Mouse (Mus musculus): Measurements from ENCODE around the gene Noxred1. TPM values are rescaled to one million over a fixed set of nuclear protein-coding genes. Genes with fewer than 3 reads are reported as not detected.
"Not testable (repeated sequence)": the region's sequence is repeated elsewhere in the genome, so short reads cannot be mapped to it uniquely, and the experiment has no call there.

The Noxred1 gene
- polyA plus RNA-seq, 1 experiment from 2014 or later, result 0.72 TPM

GRCm38 (mm10) chr12:87277251-87277650, 38.7 kb upstream of the Noxred1 start:
- H3K4me1 ChIP-seq (ENCODE audit: control insufficient read depth, insufficient read depth, low read length); ATAC-seq; H3K27me3 ChIP-seq (replicated peaks; ENCODE audit: control insufficient read depth, insufficient read depth, low read length); H3K27ac ChIP-seq (ENCODE audit: low read depth, low read length); H3K9ac ChIP-seq (ENCODE audit: low read length); H3K9me3 ChIP-seq (replicated peaks; ENCODE audit: control insufficient read depth, low read length); H3K4me3 ChIP-seq (ENCODE audit: low read depth, low read length); DNase-seq (ENCODE audit: low spot score); H3K4me2 ChIP-seq (ENCODE audit: low read length): not testable (repeated sequence)
- 89% methylated on average over 4 of the region's 4 CpGs for WGBS
- H3K36me3 ChIP-seq (ENCODE audit: control insufficient read depth, insufficient read depth, low read length), result peaks cover 47% of the 10 kb centered on the region

GRCm38 (mm10) chr12:87274853-87275831, 36.6 kb upstream of the Noxred1 start:
- 90% methylated on average over 9 of the region's 9 CpGs for WGBS
- Histone ChIP-seq H3K4me1 (ENCODE audit: control insufficient read depth, insufficient read depth, low read length) (no peaks in the 10 kb centered on the region), H3K27ac (ENCODE audit: low read depth, low read length) (no peak overlapping the region)

DNA sequence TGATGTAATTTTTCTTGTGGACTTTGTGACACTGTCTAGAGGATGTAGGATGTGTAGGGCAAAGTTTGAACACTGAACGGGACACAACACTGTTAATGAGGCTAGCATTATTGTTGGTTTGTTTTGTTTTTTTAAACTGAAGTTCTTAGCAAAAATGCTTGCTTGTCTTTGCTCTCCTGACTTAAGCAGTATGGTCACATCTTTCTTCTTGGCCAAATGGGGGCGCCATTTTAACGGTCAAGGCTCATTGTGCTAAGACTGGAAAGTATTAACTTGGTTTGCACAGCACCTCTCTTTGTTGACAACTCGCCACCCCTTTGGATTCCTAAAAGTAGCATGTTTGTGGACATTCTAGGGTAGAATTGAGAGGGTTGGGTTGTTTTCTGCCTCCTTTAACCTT, 29.1 kb upstream of the Noxred1 start:
- ATAC-seq, result no peak

More at GRCm38 (mm10) chr12:87274853-87275831, 36.6 kb upstream of the Noxred1 start:
- no peak for DNase-seq (ENCODE audit: low spot score)
- no peak overlapping the region for H3K9ac ChIP-seq (ENCODE audit: low read length)
- no peak overlapping the region for H3K4me3 ChIP-seq (ENCODE audit: low read depth, low read length)
- peaks cover 68% of the 10 kb centered on the region for H3K36me3 ChIP-seq (ENCODE audit: control insufficient read depth, insufficient read depth, low read length)
- H3K27me3 ChIP-seq (replicated peaks; ENCODE audit: control insufficient read depth, insufficient read depth, low read length), result no peaks in the 10 kb centered on the region
- no peak for ATAC-seq
- H3K9me3 ChIP-seq (replicated peaks; ENCODE audit: control insufficient read depth, low read length), result no peaks in the 10 kb centered on the region
- H3K4me2 ChIP-seq (ENCODE audit: low read length), result no peak overlapping the region

DNA sequence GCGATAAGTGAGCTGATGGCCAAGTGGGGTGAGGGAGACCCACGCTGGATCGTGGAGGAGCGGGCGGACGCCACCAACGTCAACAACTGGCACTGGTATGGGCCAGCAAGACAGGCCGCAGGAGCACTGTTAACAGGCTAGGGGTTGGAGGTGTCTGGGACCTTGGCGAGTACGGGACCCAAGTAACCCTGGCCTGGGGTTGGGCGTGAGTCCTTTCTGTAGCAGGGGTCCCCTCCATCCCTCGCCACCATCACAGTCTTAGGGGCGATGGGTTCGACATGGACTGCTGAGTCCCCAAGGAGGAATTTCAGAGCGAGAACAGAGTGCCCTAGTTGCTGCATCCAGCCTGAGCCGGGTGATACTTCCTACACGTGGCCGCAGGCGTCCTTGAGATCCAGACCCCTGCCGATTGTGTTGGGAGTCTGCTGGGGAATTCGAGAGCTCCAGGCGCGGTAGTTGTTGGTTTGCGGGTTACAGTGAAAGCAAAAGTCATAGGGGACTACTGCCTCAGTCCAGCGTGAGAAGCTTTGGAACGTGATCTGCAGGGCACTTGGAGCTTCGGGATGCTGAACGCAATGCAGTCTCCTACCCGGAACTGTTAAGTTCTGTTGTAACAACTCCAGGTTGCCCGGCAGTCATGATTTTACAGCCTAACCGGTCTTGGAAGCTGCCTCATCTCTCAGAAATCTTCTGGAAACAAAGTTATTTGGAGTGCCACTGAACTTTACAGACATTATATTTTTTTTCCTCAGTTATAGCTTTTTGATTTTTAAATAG, 28.5 kb upstream of the Noxred1 start:
- Histone ChIP-seq H3K27me3 (replicated peaks; ENCODE audit: control insufficient read depth, insufficient read depth, low read length) (no peaks in the 10 kb centered on the region), H3K9ac (ENCODE audit: low read length) (peak overlapping the region; percentile 82), H3K4me2 (ENCODE audit: low read length) (peak overlapping the region; percentile 80), H3K4me1 (ENCODE audit: control insufficient read depth, insufficient read depth, low read length) (peaks cover 7% of the 10 kb centered on the region), H3K36me3 (ENCODE audit: control insufficient read depth, insufficient read depth, low read length) (peaks cover 46% of the 10 kb centered on the region), H3K27ac (ENCODE audit: low read depth, low read length) (peak overlapping the region; percentile 80), H3K4me3 (ENCODE audit: low read depth, low read length) (peak overlapping the region; percentile 66), H3K9me3 (replicated peaks; ENCODE audit: control insufficient read depth, low read length) (no peaks in the 10 kb centered on the region)
- ATAC-seq, result peak; percentile 66
- peak; percentile 33 for DNase-seq (ENCODE audit: low spot score)
- under 1% methylated on average over 31 of the region's 31 CpGs for WGBS

More for the DNA sequence above, 29.1 kb upstream of the Noxred1 start:
- peak; percentile 30 for DNase-seq (ENCODE audit: low spot score)
- no peaks in the 10 kb centered on the region for H3K27me3 ChIP-seq (replicated peaks; ENCODE audit: control insufficient read depth, insufficient read depth, low read length)
- H3K9me3 ChIP-seq (replicated peaks; ENCODE audit: control insufficient read depth, low read length), result no peaks in the 10 kb centered on the region
- H3K4me2 ChIP-seq (ENCODE audit: low read length), result peak overlapping the region; percentile 80
- peak overlapping the region; percentile 82; the same call in 1 of the 2 replicates for H3K9ac ChIP-seq (ENCODE audit: low read length)
- peaks cover 48% of the 10 kb centered on the region for H3K36me3 ChIP-seq (ENCODE audit: control insufficient read depth, insufficient read depth, low read length)
- 22% methylated on average over 4 of the region's 4 CpGs for WGBS
- H3K27ac ChIP-seq (ENCODE audit: low read depth, low read length), result no peak overlapping the region
- H3K4me3 ChIP-seq (ENCODE audit: low read depth, low read length), result peak overlapping the region; percentile 66
- H3K4me1 ChIP-seq (ENCODE audit: control insufficient read depth, insufficient read depth, low read length), result peaks cover 7% of the 10 kb centered on the region

- no peaks in the 10 kb centered on the region for H3K9me3 ChIP-seq (replicated peaks; ENCODE audit: control insufficient read depth, low read length)
- peak within 1 kb of the TSS; percentile 80 for H3K27ac ChIP-seq (ENCODE audit: low read depth, low read length)
- peaks cover 7% of the 10 kb centered on the region for H3K4me1 ChIP-seq (ENCODE audit: control insufficient read depth, insufficient read depth, low read length)
- H3K4me2 ChIP-seq (ENCODE audit: low read length), result peak within 1 kb of the TSS; percentile 80
- H3K4me3 ChIP-seq (ENCODE audit: low read depth, low read length), result peak within 1 kb of the TSS; percentile 66
- under 1% methylated on average over 31 of the region's 31 CpGs for WGBS
- peak within 1 kb of the TSS; percentile 82 for H3K9ac ChIP-seq (ENCODE audit: low read length)
- ATAC-seq, result peak; percentile 98
- H3K36me3 ChIP-seq (ENCODE audit: control insufficient read depth, insufficient read depth, low read length), result peaks cover 46% of the 10 kb centered on the region
- DNase-seq (ENCODE audit: low spot score), result peak; percentile 99
- no peaks in the 10 kb centered on the region for H3K27me3 ChIP-seq (replicated peaks; ENCODE audit: control insufficient read depth, insufficient read depth, low read length)
Measured at GRCm38 (mm10) chr12:87266108-87266826, 27.7 kb upstream of the Noxred1 start, which contains the start of the genes Vipas39 and Ahsa1. Gene Vipas39, minus strand, starts transcription at chr12:87266256. Gene Ahsa1, plus strand, starts transcription at chr12:87266479.

DNA sequence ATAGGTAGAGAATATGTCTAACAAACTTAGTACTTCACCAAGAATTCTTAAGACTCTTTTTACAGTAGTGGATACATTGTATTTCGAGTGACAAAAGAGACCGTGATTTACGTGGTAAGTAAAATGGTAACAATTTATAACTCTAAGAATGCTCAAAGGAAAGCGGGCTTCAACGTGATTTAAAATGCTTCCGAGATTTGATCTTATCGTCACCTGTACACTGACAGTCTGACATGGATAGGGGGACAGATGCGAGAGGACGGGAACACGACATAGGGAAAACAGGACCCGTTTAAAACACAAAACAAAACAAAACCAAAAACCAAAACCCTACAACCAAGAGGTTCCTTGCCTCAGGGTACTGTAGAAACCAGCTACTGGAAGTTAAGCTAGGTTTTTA, 26.9 kb upstream of the Noxred1 start:
- Histone ChIP-seq H3K9ac (ENCODE audit: low read length) (peak overlapping the region; percentile 82), H3K4me2 (ENCODE audit: low read length) (peak overlapping the region; percentile 60), H3K27ac (ENCODE audit: low read depth, low read length) (peak overlapping the region; percentile 61), H3K36me3 (ENCODE audit: control insufficient read depth, insufficient read depth, low read length) (peaks cover 44% of the 10 kb centered on the region), H3K27me3 (replicated peaks; ENCODE audit: control insufficient read depth, insufficient read depth, low read length) (no peaks in the 10 kb centered on the region), H3K4me1 (ENCODE audit: control insufficient read depth, insufficient read depth, low read length) (peaks cover 7% of the 10 kb centered on the region), H3K4me3 (ENCODE audit: low read depth, low read length) (peak overlapping the region; percentile 66), H3K9me3 (replicated peaks; ENCODE audit: control insufficient read depth, low read length) (no peaks in the 10 kb centered on the region)
- DNase-seq (ENCODE audit: low spot score) (no peak), ATAC-seq (no peak)
- whole genome bisulfite sequencing, result 28% methylated on average over 11 of the region's 11 CpGs

GRCm38 (mm10) chr12:87260562-87260961, 22.0 kb upstream of the Noxred1 start:
- H3K4me1 ChIP-seq (ENCODE audit: control insufficient read depth, insufficient read depth, low read length), result peaks cover 3% of the 10 kb centered on the region; the same call in 1 of the 2 replicates
- H3K27ac ChIP-seq (ENCODE audit: low read depth, low read length), result no peak overlapping the region
- ATAC-seq (no peak), DNase-seq (ENCODE audit: low spot score) (no peak)
- no peaks in the 10 kb centered on the region for H3K9me3 ChIP-seq (replicated peaks; ENCODE audit: control insufficient read depth, low read length)
- H3K9ac ChIP-seq (ENCODE audit: low read length), result no peak overlapping the region
- peaks cover 72% of the 10 kb centered on the region for H3K36me3 ChIP-seq (ENCODE audit: control insufficient read depth, insufficient read depth, low read length)
- no peak overlapping the region for H3K4me2 ChIP-seq (ENCODE audit: low read length)
- no peaks in the 10 kb centered on the region for H3K27me3 ChIP-seq (replicated peaks; ENCODE audit: control insufficient read depth, insufficient read depth, low read length)
- no peak overlapping the region for H3K4me3 ChIP-seq (ENCODE audit: low read depth, low read length)
- 97% methylated on average over 8 of the region's 8 CpGs for WGBS

DNA sequence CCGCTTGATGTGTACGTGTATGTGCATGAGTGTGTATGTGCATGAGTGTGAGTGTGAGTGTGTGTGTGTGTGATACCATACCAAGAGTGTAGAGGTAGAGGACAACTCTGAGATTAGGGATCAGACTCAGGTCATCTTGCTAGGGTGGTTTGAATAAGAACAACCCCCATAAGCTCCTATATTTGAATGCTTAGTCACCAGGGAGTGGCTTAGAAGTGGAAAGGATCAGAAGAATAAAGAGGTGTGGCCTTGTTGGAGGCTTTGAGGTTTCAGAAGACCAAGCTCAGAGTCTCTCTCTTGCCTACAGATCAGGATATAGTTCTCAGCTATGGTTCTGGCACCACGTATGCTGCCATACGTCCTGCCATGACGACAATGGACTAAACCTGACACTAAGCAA, 18.1 kb upstream of the Noxred1 start:
- Histone ChIP-seq H3K4me2 (ENCODE audit: low read length) (no peak overlapping the region), H3K27ac (ENCODE audit: low read depth, low read length) (no peak overlapping the region), H3K27me3 (replicated peaks; ENCODE audit: control insufficient read depth, insufficient read depth, low read length) (no peaks in the 10 kb centered on the region), H3K9ac (ENCODE audit: low read length) (no peak overlapping the region), H3K36me3 (ENCODE audit: control insufficient read depth, insufficient read depth, low read length) (peaks cover 92% of the 10 kb centered on the region), H3K4me3 (ENCODE audit: low read depth, low read length) (no peak overlapping the region), H3K9me3 (replicated peaks; ENCODE audit: control insufficient read depth, low read length) (no peaks in the 10 kb centered on the region), H3K4me1 (ENCODE audit: control insufficient read depth, insufficient read depth, low read length) (no peaks in the 10 kb centered on the region)
- WGBS, result 96% methylated on average over 5 of the region's 5 CpGs
- DNase-seq (ENCODE audit: low spot score) (no peak), ATAC-seq (no peak)

Data from forebrain, embryonic 14.5 days (tissue).